Mouse (Mus musculus): ENCODE data around the gene Syvn1. TPM values are rescaled to one million over a fixed set of nuclear protein-coding genes. Genes with fewer than 3 reads are reported as not detected.
A peak's percentile ranks its signal among the peaks of the same experiment; 100 is the strongest.

The Syvn1 gene
- polyA plus RNA-seq, 1 experiment: not detected

- TF ChIP-seq CTCF (IDR thresholded peaks at IDR 0.05; ENCODE audit: insufficient read depth, low read depth, low read length) (no peak), POLR2A (IDR thresholded peaks at IDR 0.05; ENCODE audit: insufficient read depth, low read depth, low read length) (no peak)
- H3K4me3 ChIP-seq (ENCODE audit: insufficient read depth, low read depth, low read length): peak within 1 kb of the TSS; percentile 63
- peak within 1 kb of the TSS; percentile 65 for H3K27ac ChIP-seq (ENCODE audit: insufficient read depth, low read depth, low read length)
- peaks cover 22% of the 10 kb centered on the region for H3K4me1 ChIP-seq (ENCODE audit: control insufficient read depth, insufficient read depth, low read length)
- 4% methylated on average over 40 of the region's 40 CpGs for WGBS
Measured at GRCm38 (mm10) chr19:6015511-6016315, 30.7 kb upstream of the Syvn1 start, which contains the start of gene Capn1. TSS of gene Capn1 (minus strand) at chr19:6015897.

GRCm38 (mm10) chr19:6016532-6016931, 29.8 kb upstream of the Syvn1 start:
- H3K4me3 ChIP-seq (ENCODE audit: insufficient read depth, low read depth, low read length): peak overlapping the region; percentile 63; the same call in 1 of the 2 replicates
- WGBS: 52% methylated on average over 7 of the region's 7 CpGs
- H3K27ac ChIP-seq (ENCODE audit: insufficient read depth, low read depth, low read length): no peak overlapping the region
- TF ChIP-seq CTCF (IDR thresholded peaks at IDR 0.05; ENCODE audit: insufficient read depth, low read depth, low read length): no peak
- no peak for TF ChIP-seq POLR2A (IDR thresholded peaks at IDR 0.05; ENCODE audit: insufficient read depth, low read depth, low read length)
- peaks cover 22% of the 10 kb centered on the region for H3K4me1 ChIP-seq (ENCODE audit: control insufficient read depth, insufficient read depth, low read length)

- Histone ChIP-seq H3K27ac (ENCODE audit: insufficient read depth, low read depth, low read length) (no peak overlapping the region), H3K4me1 (ENCODE audit: control insufficient read depth, insufficient read depth, low read length) (peaks cover 22% of the 10 kb centered on the region), H3K4me3 (ENCODE audit: insufficient read depth, low read depth, low read length) (no peak overlapping the region)
- WGBS: 27% methylated on average over 15 of the region's 15 CpGs
- TF ChIP-seq POLR2A (IDR thresholded peaks at IDR 0.05; ENCODE audit: insufficient read depth, low read depth, low read length) (no peak), CTCF (IDR thresholded peaks at IDR 0.05; ENCODE audit: insufficient read depth, low read depth, low read length) (peak; percentile 79)
Measured at GRCm38 (mm10) chr19:6018142-6019089, 28.0 kb upstream of the Syvn1 start.

- Histone ChIP-seq H3K4me3 (ENCODE audit: insufficient read depth, low read depth, low read length) (no peak overlapping the region), H3K4me1 (ENCODE audit: control insufficient read depth, insufficient read depth, low read length) (peaks cover 11% of the 10 kb centered on the region; the same call in 1 of the 2 replicates), H3K27ac (ENCODE audit: insufficient read depth, low read depth, low read length) (no peak overlapping the region)
- 50% methylated on average over 3 of the region's 3 CpGs for WGBS
- TF ChIP-seq CTCF (IDR thresholded peaks at IDR 0.05; ENCODE audit: insufficient read depth, low read depth, low read length) (no peak), POLR2A (IDR thresholded peaks at IDR 0.05; ENCODE audit: insufficient read depth, low read depth, low read length) (no peak)
Measured at GRCm38 (mm10) chr19:6020276-6020675, 26.1 kb upstream of the Syvn1 start.

- WGBS: 74% methylated on average over 8 of the region's 8 CpGs
- H3K27ac ChIP-seq (ENCODE audit: insufficient read depth, low read depth, low read length): no peak overlapping the region
- H3K4me3 ChIP-seq (ENCODE audit: insufficient read depth, low read depth, low read length): no peak overlapping the region
- TF ChIP-seq CTCF (IDR thresholded peaks at IDR 0.05; ENCODE audit: insufficient read depth, low read depth, low read length) (no peak), POLR2A (IDR thresholded peaks at IDR 0.05; ENCODE audit: insufficient read depth, low read depth, low read length) (no peak)
- H3K4me1 ChIP-seq (ENCODE audit: control insufficient read depth, insufficient read depth, low read length): no peaks in the 10 kb centered on the region
Measured at GRCm38 (mm10) chr19:6023059-6023458, 23.3 kb upstream of the Syvn1 start.

- no peaks in the 10 kb centered on the region for H3K4me1 ChIP-seq (ENCODE audit: control insufficient read depth, insufficient read depth, low read length)
- no peak overlapping the region for H3K4me3 ChIP-seq (ENCODE audit: insufficient read depth, low read depth, low read length)
- TF ChIP-seq CTCF (IDR thresholded peaks at IDR 0.05; ENCODE audit: insufficient read depth, low read depth, low read length) (no peak), POLR2A (IDR thresholded peaks at IDR 0.05; ENCODE audit: insufficient read depth, low read depth, low read length) (no peak)
- 81% methylated on average over 7 of the region's 7 CpGs for WGBS
- H3K27ac ChIP-seq (ENCODE audit: insufficient read depth, low read depth, low read length): no peak overlapping the region
Measured at GRCm38 (mm10) chr19:6023930-6024329, 22.4 kb upstream of the Syvn1 start.

- TF ChIP-seq POLR2A (IDR thresholded peaks at IDR 0.05; ENCODE audit: insufficient read depth, low read depth, low read length): no peak
- no peak for TF ChIP-seq CTCF (IDR thresholded peaks at IDR 0.05; ENCODE audit: insufficient read depth, low read depth, low read length)
- H3K4me3 ChIP-seq (ENCODE audit: insufficient read depth, low read depth, low read length): no peak overlapping the region
- H3K27ac ChIP-seq (ENCODE audit: insufficient read depth, low read depth, low read length): no peak overlapping the region
- WGBS: 85% methylated on average over 6 of the region's 6 CpGs
- no peaks in the 10 kb centered on the region for H3K4me1 ChIP-seq (ENCODE audit: control insufficient read depth, insufficient read depth, low read length)
Measured at GRCm38 (mm10) chr19:6028991-6029390, 17.4 kb upstream of the Syvn1 start.

- Histone ChIP-seq H3K4me1 (ENCODE audit: control insufficient read depth, insufficient read depth, low read length) (no peaks in the 10 kb centered on the region), H3K4me3 (ENCODE audit: insufficient read depth, low read depth, low read length) (no peak overlapping the region), H3K27ac (ENCODE audit: insufficient read depth, low read depth, low read length) (no peak overlapping the region)
- WGBS: 82% methylated on average over 9 of the region's 9 CpGs
- TF ChIP-seq POLR2A (IDR thresholded peaks at IDR 0.05; ENCODE audit: insufficient read depth, low read depth, low read length) (no peak), CTCF (IDR thresholded peaks at IDR 0.05; ENCODE audit: insufficient read depth, low read depth, low read length) (no peak)
Measured at GRCm38 (mm10) chr19:6029426-6029825, 16.9 kb upstream of the Syvn1 start.

Measured in olfactory bulb, adult 2 months (tissue).